Mouse (Mus musculus) liver, postnatal 0 days (tissue): Measurements from ENCODE around the gene Kcnk13. TPM values are rescaled to one million over a fixed set of nuclear protein-coding genes. Genes with fewer than 3 reads are reported as not detected.

Experiments used
- ATAC-seq: fragments of 200-750 bp; cut with Nextera tagmentation; 2 replicates; pipeline ENCODE4 v1.8.0; 2017; ENCODE audit warnings: mild to moderate bottlenecking, moderate library complexity
- DNase-seq: peaks from one replicate; pipeline ENCODE4 v3.0.0-alpha.2; 2016
- H3K27ac ChIP-seq: fragments of 300-500 bp; sonication (generic); 2 replicates; pipeline ENCODE4 v1.5.1; 2014; ENCODE audit warnings: antibody characterized with exemption, moderate library complexity, mild to moderate bottlenecking, low read depth
- H3K27me3 ChIP-seq: fragments of 300-500 bp; sonication (generic); 2 replicates; pipeline ENCODE4 v1.6.1; 2014; ENCODE audit warnings: low read length, control low read depth, mixed read lengths; ENCODE audit not compliant: insufficient read depth
- H3K36me3 ChIP-seq: fragments of 300-500 bp; sonication (generic); replicated peaks from 2 replicates; pipeline ENCODE4 v1.6.1; 2014; ENCODE audit warnings: mild to moderate bottlenecking, control low read depth, low read length, moderate library complexity, mixed read lengths; ENCODE audit not compliant: insufficient read depth
- H3K4me1 ChIP-seq: fragments of 300-500 bp; sonication (generic); 2 replicates; pipeline ENCODE4 v1.6.1; 2014; ENCODE audit warnings: antibody characterized with exemption, mild to moderate bottlenecking, control low read depth; ENCODE audit not compliant: insufficient read depth
- H3K4me2 ChIP-seq: fragments of 300-500 bp; sonication (generic); 2 replicates; pipeline ENCODE4 v1.6.1; 2014; ENCODE audit warnings: low read depth, mild to moderate bottlenecking, low read length, moderate library complexity, mixed read lengths
- H3K4me3 ChIP-seq: fragments of 300-500 bp; sonication (generic); 2 replicates; pipeline ENCODE4 v1.5.1; 2014; ENCODE audit warnings: low read depth, low read length
- H3K9ac ChIP-seq: fragments of 300-500 bp; sonication (generic); replicated peaks from 2 replicates; pipeline ENCODE4 v1.6.1; 2014; ENCODE audit warnings: mild to moderate bottlenecking, moderate library complexity
- H3K9me3 ChIP-seq: fragments of 300-500 bp; sonication (generic); 2 replicates; pipeline ENCODE4 v1.6.1; 2016; ENCODE audit warnings: mild to moderate bottlenecking, control low read depth, low read length, mixed read lengths
- CTCF ChIP-seq: sonication (generic); IDR thresholded peaks from 2 replicates; pipeline ENCODE4 v1.5.1; 2016; ENCODE audit warnings: antibody characterized with exemption, low read depth
- EP300 ChIP-seq: IDR thresholded peaks from 2 replicates; pipeline ENCODE4 v1.6.1; 2016; ENCODE audit warnings: antibody characterized with exemption, low read depth, mild to moderate bottlenecking
- WGBS: fragments of 180-500 bp; shearing (Covaris S2); extraction: QIAGEN DNeasy Blood & Tissue Kit; methylation state at CpG from one replicate; pipeline ENCODE4 v1.1.7; 2014; ENCODE audit not compliant: insufficient replicate concordance; 5-methylcytosine and 5-hydroxymethylcytosine counted together
- polyA plus RNA-seq: library from polyadenylated mRNA; unstranded; fragments of >200 nt; fragmentation: Nextera tagmentation; extraction: Ambion mirVana; gene quantifications from 2 replicates; pipeline ENCODE4 v1.2.1, GENCODE M21; 2015

Kcnk13 gene
- polyA plus RNA-seq, 1 experiment from 2014 or later: 1.3 TPM

DNA sequence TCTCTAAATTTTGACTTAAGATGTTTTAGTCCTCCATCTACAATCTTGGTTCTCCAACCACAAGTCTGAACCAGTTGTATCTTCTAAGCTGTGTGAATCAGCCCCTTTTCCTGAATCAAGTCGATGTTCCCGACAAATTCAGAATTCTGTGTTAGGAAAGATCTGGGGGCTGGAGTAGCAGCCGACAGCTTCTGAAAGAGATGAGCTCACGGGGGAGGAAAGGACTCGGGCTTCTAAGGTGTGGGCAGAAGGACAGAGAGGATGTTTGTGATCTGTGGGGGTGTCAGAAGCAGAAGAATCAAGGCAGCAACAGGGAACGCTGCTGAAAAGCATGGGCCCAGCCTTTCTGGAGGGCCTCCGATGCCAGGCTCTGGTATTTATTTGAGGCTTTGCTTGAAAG, 36.0 kb upstream of the Kcnk13 start:
- DNase-seq: no peak
- no peak overlapping the region for H3K27ac ChIP-seq
- H3K9me3 ChIP-seq: no peaks in the 10 kb centered on the region
- no peak overlapping the region for H3K9ac ChIP-seq
- no peaks in the 10 kb centered on the region for H3K27me3 ChIP-seq
- no peak overlapping the region for H3K4me2 ChIP-seq
- H3K4me1 ChIP-seq: no peaks in the 10 kb centered on the region
- H3K36me3 ChIP-seq: 0 out of 2 replicates have a peak, but pooled peaks cover 6% of the 10 kb centered on the region
- ATAC-seq: no peak
- TF ChIP-seq CTCF (no peak), EP300 (no peak)
- 87% methylated on average over 7 of the region's 7 CpGs for WGBS
- no peak overlapping the region for H3K4me3 ChIP-seq

- Histone ChIP-seq H3K36me3 (0 out of 2 replicates have a peak, but pooled peaks cover 6% of the 10 kb centered on the region), H3K27ac (no peak overlapping the region), H3K9me3 (no peaks in the 10 kb centered on the region), H3K27me3 (no peaks in the 10 kb centered on the region), H3K4me1 (no peaks in the 10 kb centered on the region), H3K4me2 (no peak overlapping the region), H3K4me3 (no peak overlapping the region), H3K9ac (no peak overlapping the region)
- DNase-seq (no peak), ATAC-seq (no peak)
- WGBS: 87% methylated on average over 1 of the region's 1 CpGs
- TF ChIP-seq EP300: no peak
- no peak for TF ChIP-seq CTCF
These were observed 35.1 kb upstream of the Kcnk13 start for GRCm38 (mm10) chr12:99929160-99929559.

- 81% methylated on average over 4 of the region's 4 CpGs for WGBS
- H3K4me2 ChIP-seq: no peak overlapping the region
- H3K9ac ChIP-seq: no peak overlapping the region
- no peaks in the 10 kb centered on the region for H3K9me3 ChIP-seq
- H3K4me1 ChIP-seq: no peaks in the 10 kb centered on the region
- no peak for DNase-seq
- H3K36me3 ChIP-seq: peaks cover 6% of the 10 kb centered on the region; the same call in 1 of the 2 replicates
- H3K27ac ChIP-seq: no peak overlapping the region
- TF ChIP-seq EP300: no peak
- no peak for TF ChIP-seq CTCF
- no peak overlapping the region for H3K4me3 ChIP-seq
- no peaks in the 10 kb centered on the region for H3K27me3 ChIP-seq
- no peak for ATAC-seq
These were observed 32.1 kb upstream of the Kcnk13 start for GRCm38 (mm10) chr12:99932245-99932644.

GRCm38 (mm10) chr12:99933630-99934029, 30.7 kb upstream of the Kcnk13 start:
- no peak for ATAC-seq

GRCm38 (mm10) chr12:99935403-99935802, 28.9 kb upstream of the Kcnk13 start:
- H3K4me2 ChIP-seq: no peak overlapping the region
- no peaks in the 10 kb centered on the region for H3K9me3 ChIP-seq
- no peak for TF ChIP-seq CTCF
- no peak for TF ChIP-seq EP300
- no peak overlapping the region for H3K27ac ChIP-seq
- peaks cover 4% of the 10 kb centered on the region; the same call in 1 of the 2 replicates for H3K36me3 ChIP-seq
- 84% methylated on average over 8 of the region's 8 CpGs for WGBS
- no peak for DNase-seq
- no peak overlapping the region for H3K4me3 ChIP-seq
- H3K4me1 ChIP-seq: no peaks in the 10 kb centered on the region
- no peak for ATAC-seq
- H3K9ac ChIP-seq: no peak overlapping the region
- no peaks in the 10 kb centered on the region for H3K27me3 ChIP-seq

More at GRCm38 (mm10) chr12:99933630-99934029, 30.7 kb upstream of the Kcnk13 start:
- Histone ChIP-seq H3K9me3 (no peaks in the 10 kb centered on the region), H3K4me3 (no peak overlapping the region), H3K27ac (no peak overlapping the region), H3K9ac (no peak overlapping the region), H3K4me1 (no peaks in the 10 kb centered on the region), H3K4me2 (no peak overlapping the region), H3K27me3 (no peaks in the 10 kb centered on the region), H3K36me3 (peaks cover 6% of the 10 kb centered on the region; the same call in 1 of the 2 replicates)
- DNase-seq: no peak
- WGBS: 84% methylated on average over 3 of the region's 3 CpGs
- TF ChIP-seq CTCF (no peak), EP300 (no peak)

- TF ChIP-seq EP300 (no peak), CTCF (no peak)
- Histone ChIP-seq H3K4me2 (no peak overlapping the region), H3K4me3 (no peak overlapping the region), H3K9me3 (no peaks in the 10 kb centered on the region), H3K4me1 (peaks cover 5% of the 10 kb centered on the region; the same call in 1 of the 2 replicates), H3K27me3 (no peaks in the 10 kb centered on the region), H3K27ac (no peak overlapping the region), H3K36me3 (peaks cover 8% of the 10 kb centered on the region; the same call in 1 of the 2 replicates), H3K9ac (no peak overlapping the region)
- ATAC-seq: no peak
- DNase-seq: no peak
- WGBS: 72% methylated on average over 4 of the region's 4 CpGs
These were observed 25.8 kb upstream of the Kcnk13 start for GRCm38 (mm10) chr12:99938476-99938875.
